Mouse (Mus musculus) heart, postnatal 10 days (tissue): ENCODE measurements around the gene Lrrc43. TPM values are rescaled to one million over a fixed set of nuclear protein-coding genes. Genes with fewer than 3 reads are reported as not detected.
"Not testable (repeated sequence)": the region's sequence is repeated elsewhere in the genome, so short reads cannot be mapped to it uniquely, and the experiment has no call there.

Source experiments
- DNase-seq, 2 experiments: peaks; one replicate each; pipeline ENCODE4 v3.0.0; 2021
- intact Hi-C: fragments of 180-260 bp; cut with DNase I; formaldehyde crosslinking; loops from one replicate; pipeline ENCODE4 v1.15.1; 2025
- total RNA-seq, 2 experiments: library from RNA; stranded (reverse); gene quantifications; 2 replicates each; pipeline ENCODE4 v1.2.3; 2021

Lrrc43 gene
- not detected for total RNA-seq

GRCm38 (mm10) chr5:123489112-123489785 lies at the start of gene Lrrc43, which contains the start of gene Il31:
Gene Lrrc43 (plus strand): TSS chr5:123489305.
Gene Il31 (minus strand): TSS chr5:123489489.
- no peak for DNase-seq
- intact Hi-C loops, result no loop called here

GRCm38 (mm10) chr5:123439312-123439711 lies 49.8 kb upstream of the Lrrc43 start:
- intact Hi-C loops, result loop anchor here (5.0 to 10.0 kb wide), 2 partner anchors 155 to 187 kb away; partner anchors contain the start of gene Wdr66
- no peak for DNase-seq

GRCm38 (mm10) chr5:123439941-123440340 lies 49.2 kb upstream of the Lrrc43 start:
- peak in 1 of 2 experiments; percentile 55 for DNase-seq
- intact Hi-C loops, result loop anchor here (5.0 to 10.0 kb wide), 2 partner anchors 155 to 188 kb away; partner anchors contain the start of gene Wdr66

GRCm38 (mm10) chr5:123440664-123441063 lies 48.4 kb upstream of the Lrrc43 start:
- intact Hi-C loops, result no loop called here
- DNase-seq, result no peak

- intact Hi-C loops, result no loop called here
- no peak for DNase-seq
These were observed 46.8 kb upstream of the Lrrc43 start for GRCm38 (mm10) chr5:123442283-123442682.

GRCm38 (mm10) chr5:123444069-123444468 lies 45.0 kb upstream of the Lrrc43 start:
- DNase-seq, result peak; percentile 83 to 89
- intact Hi-C loops, result loop anchor here (1.0 to 2.0 kb wide), 2 partner anchors 55 to 165 kb away; no protein-coding TSS in a partner anchor

- intact Hi-C loops, result loop anchor here (1.0 to 2.0 kb wide), 2 partner anchors 54 to 164 kb away; no protein-coding TSS in a partner anchor
- DNase-seq, result no peak
These were observed 44.2 kb upstream of the Lrrc43 start for GRCm38 (mm10) chr5:123444849-123445334.

- DNase-seq, result no peak
- intact Hi-C loops, result no loop called here
These were observed 37.2 kb upstream of the Lrrc43 start for GRCm38 (mm10) chr5:123451886-123452285.

- intact Hi-C loops, result no loop called here
- no peak for DNase-seq
These were observed 27.7 kb upstream of the Lrrc43 start for GRCm38 (mm10) chr5:123461420-123461819.

- intact Hi-C loops, result no loop called here
- no peak for DNase-seq
These were observed 24.5 kb upstream of the Lrrc43 start for GRCm38 (mm10) chr5:123464638-123465037.

- no peak for DNase-seq
- intact Hi-C loops, result no loop called here
These were observed 18.2 kb upstream of the Lrrc43 start for GRCm38 (mm10) chr5:123470784-123471400.

- intact Hi-C loops, result no loop called here
These were observed 15.3 kb upstream of the Lrrc43 start for GRCm38 (mm10) chr5:123473817-123474216.

GRCm38 (mm10) chr5:123487659-123488395 lies 1.3 kb upstream of the Lrrc43 start:
- intact Hi-C loops, result no loop called here
- DNase-seq, result no peak

More at GRCm38 (mm10) chr5:123473817-123474216, 15.3 kb upstream of the Lrrc43 start:
- no peak for DNase-seq

- peak; percentile 46 to 63 for DNase-seq
- intact Hi-C loops, result loop anchor here (10.0 kb wide), 1 partner anchor 395 kb away; no protein-coding TSS in a partner anchor
These were observed 830 bp downstream of the Lrrc43 start for GRCm38 (mm10) chr5:123489935-123490334.

GRCm38 (mm10) chr5:123499717-123500116 lies 10.6 kb downstream of the Lrrc43 start:
- intact Hi-C loops, result loop anchor here (1.0 to 10.0 kb wide), 3 partner anchors 55 to 405 kb away; no protein-coding TSS in a partner anchor
- DNase-seq, result peak; percentile 37 to 63

GRCm38 (mm10) chr5:123501973-123502372 lies 12.9 kb downstream of the Lrrc43 start:
- intact Hi-C loops, result no loop called here
- no peak for DNase-seq

- DNase-seq, result peak; percentile 81
- intact Hi-C loops, result no loop called here
These were observed 19.0 kb downstream of the Lrrc43 start for GRCm38 (mm10) chr5:123507936-123508723.

- DNase-seq, result no peak
- intact Hi-C loops, result no loop called here
These were observed 19.8 kb downstream of the Lrrc43 start for GRCm38 (mm10) chr5:123508921-123509320.

- intact Hi-C loops, result no loop called here
- no peak for DNase-seq
These were observed 21.1 kb downstream of the Lrrc43 start, which contains the start of gene B3gnt4 for GRCm38 (mm10) chr5:123510160-123510559. Gene B3gnt4 (plus strand): TSS chr5:123510460.

- DNase-seq, intact Hi-C loops: not testable (repeated sequence)
These were observed 22.3 kb downstream of the Lrrc43 start for GRCm38 (mm10) chr5:123511426-123511825.
